Mouse (Mus musculus): ENCODE measurements around the gene Tdrd9.
A peak's percentile ranks its signal among the peaks of the same experiment; 100 is the strongest.
"Not testable (repeated sequence)": the region's sequence is repeated elsewhere in the genome, so short reads cannot be mapped to it uniquely, and the experiment has no call there.

Tdrd9 gene

DNA sequence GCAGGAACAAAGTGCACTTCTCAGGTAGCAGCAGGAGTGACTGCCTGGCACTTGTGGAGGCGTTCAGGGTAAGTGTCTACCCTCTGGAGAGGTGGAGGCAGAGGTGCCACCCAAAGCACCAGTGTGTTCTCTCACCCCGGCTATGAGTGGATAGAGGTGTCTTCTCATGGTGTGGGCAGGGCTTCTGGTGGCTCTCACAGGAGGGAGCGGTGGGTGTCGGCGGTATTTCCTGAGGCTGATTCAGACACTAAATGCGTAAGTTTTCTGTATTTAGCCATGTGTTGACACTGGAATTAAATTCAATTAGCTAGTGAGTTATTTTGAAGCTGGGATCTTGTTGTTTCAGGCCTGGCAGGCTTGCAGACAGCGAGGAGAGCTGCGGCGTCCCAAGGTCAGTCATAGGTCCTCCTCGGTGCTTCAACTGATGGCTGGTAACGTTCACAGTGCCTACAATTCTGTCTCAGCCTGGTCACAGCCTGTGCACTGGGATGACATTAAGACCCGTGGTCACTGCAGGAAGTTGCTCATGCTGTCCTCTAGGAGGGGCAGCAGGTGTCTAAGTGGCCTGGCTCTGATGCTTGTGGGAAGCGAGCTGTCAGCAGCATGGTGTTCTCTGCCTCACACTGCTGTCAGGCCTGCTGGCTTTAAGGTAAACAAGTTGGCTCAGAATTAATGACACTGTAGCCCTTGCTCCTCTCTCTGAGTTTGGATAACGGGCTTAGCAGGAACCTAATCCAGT, 54.7 kb downstream of the Tdrd9 start:
- DNase-seq (ENCODE audit: low read depth, low spot score) = no peak

DNA sequence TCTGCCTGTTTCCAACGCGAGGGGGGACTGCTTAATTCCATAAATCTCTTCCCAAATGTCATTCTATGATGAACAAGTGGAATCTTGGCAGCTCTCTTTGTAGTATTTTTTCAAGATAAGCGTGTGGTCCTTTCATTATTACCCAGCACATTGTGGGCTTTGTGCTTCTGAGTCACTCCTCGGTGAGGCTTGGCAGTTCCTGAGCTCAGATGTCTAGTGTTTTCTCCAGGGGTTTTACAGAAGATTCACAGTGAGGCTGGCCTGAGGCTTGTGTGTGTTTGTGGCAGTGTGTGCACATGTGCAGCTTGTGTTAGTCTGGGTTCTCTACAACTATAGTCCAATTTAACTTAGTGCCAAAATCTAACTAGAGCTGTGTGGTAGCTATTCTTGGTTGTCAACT, 56.0 kb downstream of the Tdrd9 start:
- DNase-seq (ENCODE audit: low read depth, low spot score) = no peak

DNA sequence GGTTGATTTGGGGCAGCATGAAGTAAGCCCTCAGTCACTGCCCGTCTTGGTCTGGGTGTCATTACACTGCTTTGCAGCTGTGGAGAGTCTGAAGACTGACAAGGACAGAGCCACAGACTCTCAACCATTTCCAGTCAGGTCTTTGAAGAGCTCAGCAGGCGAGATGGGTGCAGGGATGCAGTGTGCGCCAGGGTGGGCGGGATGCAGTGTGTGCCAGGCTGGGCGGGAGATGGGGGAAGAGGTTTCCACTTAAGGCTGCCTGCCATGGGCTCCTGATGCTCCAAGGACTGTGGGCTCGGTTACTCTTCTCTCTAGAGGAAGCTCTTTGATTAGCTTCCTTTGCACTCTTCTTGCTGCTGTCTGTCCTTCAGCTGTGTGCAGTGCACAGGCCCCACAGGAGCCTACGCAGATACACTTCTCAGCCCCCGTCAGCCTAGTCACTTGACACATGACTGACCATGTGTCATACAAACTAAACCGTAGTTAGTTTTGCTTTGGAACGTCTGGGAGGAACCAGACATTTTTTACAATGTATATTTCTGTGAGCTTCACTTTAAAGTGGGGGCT, 62.1 kb downstream of the Tdrd9 start:
- DNase-seq (ENCODE audit: low read depth, low spot score) = no peak

DNA sequence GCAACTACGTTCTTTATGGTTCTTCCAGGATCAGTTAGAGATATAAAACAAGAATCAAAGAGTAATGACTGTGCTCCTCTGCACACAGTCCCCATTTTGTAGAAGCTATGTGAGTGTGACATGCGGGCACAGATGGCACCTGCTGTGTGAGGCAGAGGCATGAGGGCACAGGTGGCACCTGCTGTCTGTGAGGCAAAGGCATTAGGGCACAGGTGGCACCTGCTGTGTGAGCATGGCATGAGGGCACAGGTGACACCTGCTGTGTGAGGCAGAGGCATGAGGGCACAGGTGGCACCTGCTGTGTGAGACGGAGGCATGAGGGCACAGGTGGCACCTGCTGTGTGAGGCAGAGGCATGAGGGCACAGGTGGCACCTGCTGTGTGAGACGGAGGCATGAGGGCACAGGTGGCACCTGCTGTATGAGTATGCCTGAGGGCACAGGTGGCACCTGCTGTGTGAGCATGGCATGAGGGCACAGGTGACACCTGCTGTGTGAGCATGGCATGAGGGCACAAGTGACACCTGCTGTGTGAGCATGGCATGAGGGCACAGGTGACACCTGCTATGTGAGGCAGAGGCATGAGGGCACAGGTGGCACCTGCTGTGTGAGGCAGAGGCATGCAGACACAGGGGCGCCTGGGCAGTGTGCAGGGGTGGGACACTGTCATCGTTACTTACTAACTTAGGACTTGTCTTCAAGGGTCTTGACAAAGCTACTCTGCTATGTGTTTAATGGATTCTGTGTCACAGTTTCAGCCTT, 64.2 kb downstream of the Tdrd9 start:
- DNase-seq (ENCODE audit: low read depth, low spot score) = not testable (repeated sequence)

DNA sequence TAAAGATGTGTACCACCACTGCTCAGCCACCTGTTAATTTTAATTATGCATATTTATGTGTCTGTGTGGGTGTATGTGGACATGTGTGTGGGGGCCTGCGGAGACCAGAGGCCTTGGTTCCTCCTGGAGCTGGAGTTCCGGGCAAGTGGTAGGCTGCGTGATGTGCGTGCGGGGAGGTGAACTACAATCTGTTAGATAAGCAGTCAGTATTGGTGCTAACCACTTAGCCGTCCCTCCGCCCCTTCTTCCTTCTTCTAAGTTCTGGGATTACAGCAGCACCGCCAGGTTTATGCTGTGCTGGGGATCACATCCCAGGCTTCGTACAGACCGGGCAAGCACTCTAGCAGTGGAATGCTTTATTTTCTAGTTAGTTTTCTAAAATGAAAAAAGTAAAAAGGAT, 67.1 kb downstream of the Tdrd9 start:
- no peak for DNase-seq (ENCODE audit: low read depth, low spot score)

DNA sequence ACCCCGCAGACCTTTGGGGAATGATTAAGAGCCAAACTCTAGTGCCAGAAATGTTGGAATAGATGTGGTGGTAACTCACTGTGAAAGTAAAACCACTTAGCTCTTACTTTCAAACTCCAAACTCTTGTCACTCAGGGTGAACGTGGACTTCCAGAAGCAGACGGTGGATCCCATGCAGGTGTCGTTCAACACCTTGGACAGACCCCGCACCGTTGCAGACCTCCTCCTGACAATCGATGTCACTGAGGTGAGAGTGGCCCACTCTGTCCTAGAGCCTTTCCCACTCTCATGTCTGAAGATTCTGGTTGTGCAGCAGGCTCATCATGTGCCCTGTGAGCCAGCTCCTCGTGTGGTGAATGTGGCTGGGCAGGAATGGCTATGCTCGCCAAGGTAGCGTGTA, 67.8 kb downstream of the Tdrd9 start:
- DNase-seq (ENCODE audit: low read depth, low spot score) = no peak

DNA sequence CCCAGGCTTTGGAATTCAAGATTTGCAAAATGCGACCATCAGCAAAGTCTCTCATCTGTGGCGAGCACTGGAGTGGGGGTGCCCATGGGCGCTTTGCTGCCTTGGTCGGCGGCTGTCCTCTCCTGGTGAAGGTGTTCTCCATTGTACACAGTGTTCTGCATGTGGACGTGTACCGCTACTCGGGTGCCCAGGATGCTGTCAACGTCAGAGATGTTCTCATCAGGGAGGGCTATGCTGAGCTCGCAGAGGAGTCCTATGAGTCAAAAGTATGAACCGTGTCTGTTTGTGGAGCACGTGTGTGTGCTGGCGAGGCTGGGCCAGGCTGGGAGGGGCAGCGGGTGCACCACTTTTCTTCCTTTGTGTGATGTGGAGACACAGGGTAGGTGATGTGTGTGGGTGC, 71.3 kb downstream of the Tdrd9 start:
- DNase-seq (ENCODE audit: low read depth, low spot score) = no peak

DNA sequence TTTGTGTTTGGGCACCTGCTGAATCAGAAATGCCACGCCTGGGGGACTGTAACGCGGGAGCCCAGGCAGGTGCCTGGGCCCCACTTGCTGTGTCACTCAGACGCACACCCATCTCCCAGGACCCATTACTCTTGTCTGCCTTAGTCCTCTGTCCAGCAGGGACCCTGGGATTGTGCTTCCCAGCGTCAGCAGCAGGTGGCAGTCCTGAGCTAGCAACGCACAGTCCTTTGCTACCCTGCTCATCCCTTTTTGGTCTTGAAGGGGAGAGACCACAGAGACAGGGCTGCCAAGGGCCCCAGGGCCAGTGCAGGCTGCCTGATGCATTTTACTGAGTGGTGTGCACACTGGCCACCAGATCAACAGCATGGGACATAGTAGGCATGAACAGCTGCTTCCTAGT, 106.3 kb downstream of the Tdrd9 start:
- DNase-seq (ENCODE audit: low read depth, low spot score) = peak; percentile 49

DNA sequence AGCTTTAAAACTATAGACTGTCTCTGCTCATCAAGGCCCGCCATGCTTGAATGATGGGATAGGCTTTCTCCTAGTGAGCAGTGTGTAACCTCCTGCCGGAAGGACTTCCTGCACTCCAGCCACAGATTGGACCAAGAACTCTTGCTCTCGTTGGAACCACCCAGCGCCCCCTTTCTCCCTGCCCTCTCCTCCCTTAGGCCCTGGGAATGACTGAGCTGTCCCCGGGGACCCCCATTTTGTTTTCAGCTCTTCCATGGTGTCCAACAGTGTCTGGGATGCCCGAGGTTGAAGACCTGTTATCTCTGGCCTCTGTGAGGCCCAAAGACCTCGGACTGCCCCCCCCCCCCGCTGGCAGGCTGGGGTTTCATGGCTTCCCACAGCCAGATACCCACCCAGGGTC, 108.6 kb downstream of the Tdrd9 start:
- DNase-seq (ENCODE audit: low read depth, low spot score) = no peak

DNA sequence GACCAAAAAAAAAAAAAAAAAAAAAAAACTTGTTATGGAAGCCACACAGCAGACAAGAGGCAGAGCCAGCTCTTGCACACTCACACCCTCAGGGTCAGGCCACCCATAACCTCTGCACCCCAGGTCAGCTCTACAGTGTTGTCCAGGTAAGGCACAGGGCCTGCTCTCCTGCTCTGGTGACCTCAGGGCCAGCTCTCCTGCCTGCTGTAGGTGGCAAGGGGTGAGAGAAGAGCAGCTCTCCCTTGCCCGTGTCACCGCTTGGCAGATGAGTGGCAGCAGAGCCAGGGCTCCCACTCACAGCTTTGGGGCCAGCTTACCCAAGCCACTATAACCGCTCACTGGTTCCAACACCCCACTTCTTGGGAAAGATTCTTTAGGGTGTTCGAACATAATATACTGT, 109.6 kb downstream of the Tdrd9 start:
- no peak for DNase-seq (ENCODE audit: low read depth, low spot score)

DNA sequence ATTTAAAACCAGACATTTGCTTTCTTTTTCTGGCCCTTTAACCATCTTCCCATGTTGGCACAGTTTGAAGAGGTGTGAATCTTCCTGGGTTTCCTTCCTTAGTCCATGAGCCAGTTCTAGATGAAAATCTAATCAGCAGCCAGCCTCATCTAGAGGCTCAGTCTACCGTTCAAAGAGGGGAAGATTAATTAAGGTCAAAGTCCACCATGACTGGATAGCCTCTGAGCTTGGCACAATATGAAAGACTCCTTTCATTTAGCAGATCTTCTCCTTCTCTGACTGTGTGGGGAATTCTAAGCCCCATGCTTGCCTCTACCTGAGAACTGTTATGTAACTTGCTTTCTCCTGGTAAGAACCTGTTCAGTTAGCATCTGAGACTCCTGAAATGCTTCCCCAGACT, 110.9 kb downstream of the Tdrd9 start:
- DNase-seq (ENCODE audit: low read depth, low spot score) = no peak

DNA sequence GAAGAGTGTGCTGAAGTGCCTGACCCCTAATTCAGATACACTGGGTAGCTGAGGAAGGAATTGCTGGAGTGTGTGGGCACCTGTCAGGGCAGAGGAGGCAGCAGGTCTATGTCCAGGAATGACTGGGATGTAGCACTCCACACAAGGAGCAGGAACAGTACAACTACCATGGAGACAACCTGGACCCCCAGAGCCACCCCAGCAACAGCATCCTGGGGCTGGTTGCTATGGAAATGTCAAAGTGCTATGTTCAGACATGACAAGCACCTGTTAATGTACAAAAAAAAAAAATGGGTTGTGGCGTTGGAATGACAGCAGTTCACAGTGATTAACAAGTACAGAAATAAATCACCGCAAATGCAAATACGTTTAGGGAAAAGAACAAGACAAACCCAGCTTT, 114.9 kb downstream of the Tdrd9 start:
- no peak for DNase-seq (ENCODE audit: low read depth, low spot score)

DNA sequence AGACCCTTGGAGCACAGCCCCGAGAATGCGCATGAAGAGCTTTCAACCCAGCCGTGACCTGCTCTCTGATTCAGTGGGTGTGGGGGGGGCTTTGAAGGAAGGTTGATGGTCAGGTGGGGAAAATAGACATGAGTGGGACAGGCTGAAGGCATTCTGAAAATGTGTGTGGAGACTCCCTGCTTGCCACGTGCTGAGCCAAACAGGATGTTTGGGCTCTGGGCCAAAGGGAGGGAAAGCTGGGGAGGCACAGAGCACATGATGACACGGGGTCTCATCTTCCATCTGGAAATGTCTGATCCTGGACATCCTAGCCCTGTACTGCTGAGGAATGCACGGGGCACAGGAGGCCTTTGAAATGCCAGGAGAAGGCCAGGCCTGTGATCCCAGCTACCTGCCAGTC, 115.4 kb downstream of the Tdrd9 start:
- DNase-seq (ENCODE audit: low read depth, low spot score) = no peak

DNA sequence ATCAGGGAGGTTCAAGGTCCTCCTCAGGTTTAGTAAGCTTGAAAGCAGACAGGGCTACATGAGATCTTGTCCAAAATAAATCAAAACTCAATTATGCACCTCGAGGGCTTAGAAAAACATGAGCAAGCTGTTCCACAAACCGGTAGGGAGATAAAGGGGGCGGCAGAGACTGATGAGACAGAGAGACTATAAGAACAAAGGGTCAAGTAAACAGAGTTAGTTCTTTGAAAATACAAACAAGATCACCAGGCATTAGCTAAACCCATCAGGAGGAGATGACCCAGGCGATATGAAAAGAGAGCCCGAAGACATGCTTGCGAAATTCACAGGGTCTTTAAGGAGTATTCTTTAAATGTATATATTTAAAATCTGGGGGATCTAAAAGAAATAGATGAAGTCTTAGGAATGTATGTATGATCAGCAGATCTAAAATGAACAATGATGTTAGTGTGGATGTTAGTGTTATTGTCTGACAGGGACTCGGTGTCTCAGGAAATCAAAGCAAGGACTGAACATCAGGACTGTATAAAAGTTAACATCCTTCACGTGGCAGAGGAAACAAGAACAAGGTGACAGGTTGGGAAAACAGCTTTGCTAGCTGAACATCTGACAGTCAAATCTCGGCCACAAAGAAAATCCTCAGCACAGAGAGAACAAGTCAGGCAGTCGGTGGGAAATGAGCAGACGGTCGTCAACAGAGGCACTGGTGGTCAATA, 117.4 kb downstream of the Tdrd9 start:
- no peak for DNase-seq (ENCODE audit: low read depth, low spot score)

DNA sequence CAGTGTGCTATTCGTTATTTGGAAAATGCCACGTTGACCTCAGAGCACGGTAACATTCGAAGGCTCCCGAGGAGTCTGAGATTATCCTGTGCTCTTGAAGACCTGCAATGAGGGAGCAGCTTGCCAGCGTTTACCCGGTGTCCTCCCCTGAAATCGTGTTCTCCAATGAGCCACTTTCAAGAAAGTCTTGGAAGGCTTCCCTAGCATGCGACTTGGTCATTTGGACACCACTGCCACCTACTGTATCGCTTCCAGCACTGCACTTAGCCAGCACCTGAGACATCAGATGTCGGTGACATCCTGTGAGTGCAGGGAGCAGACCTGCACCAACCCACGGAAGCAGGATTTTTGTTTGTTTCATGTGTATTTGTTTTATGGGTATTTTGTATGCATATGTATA, 119.7 kb downstream of the Tdrd9 start:
- DNase-seq (ENCODE audit: low read depth, low spot score) = peak; percentile 58

DNA sequence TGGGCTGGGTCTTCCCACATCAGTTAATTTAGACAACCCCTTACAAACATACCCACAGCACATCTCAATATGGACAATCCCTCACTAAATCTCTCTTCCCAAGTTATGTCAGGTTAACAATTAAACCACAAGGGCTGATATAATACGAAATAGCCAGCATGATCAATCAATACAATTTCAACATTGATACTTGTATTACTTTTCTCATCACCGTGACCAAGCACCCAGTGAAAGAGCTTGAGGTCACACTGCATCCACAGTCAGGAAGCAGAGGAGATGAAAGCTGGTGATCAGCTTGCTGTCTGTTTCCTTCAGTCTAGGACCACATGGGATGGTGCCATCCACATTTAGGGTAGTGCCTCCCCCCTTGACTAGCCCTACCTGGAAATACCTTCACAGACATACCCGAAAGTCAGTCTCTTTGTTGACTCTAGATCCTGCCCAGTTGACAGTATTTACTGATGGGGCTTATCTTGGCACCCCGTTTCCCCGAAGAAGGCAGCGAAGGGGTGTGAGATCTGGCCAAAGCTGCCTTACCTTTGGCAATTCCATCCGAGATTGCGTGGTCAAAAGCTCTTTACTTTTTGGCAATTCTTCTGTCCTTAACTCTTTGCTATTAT, 123.0 kb downstream of the Tdrd9 start:
- DNase-seq (ENCODE audit: low read depth, low spot score) = no peak

DNA sequence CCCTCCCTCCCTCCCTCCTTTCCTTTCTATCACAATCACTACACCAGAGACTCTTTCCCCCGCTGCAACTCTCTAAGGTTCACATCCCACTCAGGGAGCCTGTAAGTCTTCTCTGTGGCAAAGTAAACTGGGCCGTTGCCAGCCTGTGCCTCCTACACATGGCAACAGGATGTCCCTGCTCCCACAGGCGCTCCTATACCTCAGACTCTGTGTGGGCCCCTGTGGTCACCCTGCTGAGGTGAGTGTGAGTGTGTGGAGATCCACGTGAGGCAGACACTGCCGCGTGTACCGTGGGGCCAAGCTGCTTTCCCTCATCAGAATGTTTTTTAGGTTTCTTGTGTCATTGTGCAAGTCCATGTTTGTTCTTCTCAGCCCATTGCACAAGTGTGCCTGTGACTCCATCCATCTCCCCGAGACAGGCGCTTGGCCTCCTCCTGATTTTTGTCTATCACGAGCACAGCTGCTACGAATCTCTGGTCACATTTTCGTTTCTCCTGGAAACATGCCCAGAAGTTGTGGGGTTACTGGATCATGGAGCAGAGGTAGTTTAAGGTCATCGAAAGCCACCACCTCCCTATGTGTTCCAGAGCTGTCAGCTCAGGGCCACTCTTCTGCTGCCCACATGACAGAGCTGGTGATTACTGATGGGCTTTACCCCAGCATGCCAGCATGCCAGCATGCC, 124.8 kb downstream of the Tdrd9 start:
- no peak for DNase-seq (ENCODE audit: low read depth, low spot score)

DNA sequence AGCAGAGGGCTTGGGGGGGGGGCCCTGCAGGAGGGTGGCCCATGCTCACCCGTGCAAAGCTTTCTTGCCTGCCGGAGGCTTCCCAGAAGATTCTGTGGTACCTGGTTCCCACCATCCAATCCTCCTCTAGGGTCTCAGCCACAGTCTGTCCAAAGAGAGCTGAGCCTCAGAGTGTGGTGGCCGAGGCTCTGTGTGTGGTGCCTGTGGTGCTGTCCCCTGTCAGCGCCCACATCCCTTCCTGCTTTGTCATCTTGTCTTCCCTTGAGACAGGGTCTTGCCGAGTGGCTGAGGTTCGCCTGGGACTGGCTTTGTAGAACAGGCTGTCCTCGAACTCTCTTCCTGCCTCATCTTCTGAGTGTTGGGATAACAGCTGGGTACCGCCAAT, 125.4 kb downstream of the Tdrd9 start:
- no peak for DNase-seq (ENCODE audit: low read depth, low spot score)

DNA sequence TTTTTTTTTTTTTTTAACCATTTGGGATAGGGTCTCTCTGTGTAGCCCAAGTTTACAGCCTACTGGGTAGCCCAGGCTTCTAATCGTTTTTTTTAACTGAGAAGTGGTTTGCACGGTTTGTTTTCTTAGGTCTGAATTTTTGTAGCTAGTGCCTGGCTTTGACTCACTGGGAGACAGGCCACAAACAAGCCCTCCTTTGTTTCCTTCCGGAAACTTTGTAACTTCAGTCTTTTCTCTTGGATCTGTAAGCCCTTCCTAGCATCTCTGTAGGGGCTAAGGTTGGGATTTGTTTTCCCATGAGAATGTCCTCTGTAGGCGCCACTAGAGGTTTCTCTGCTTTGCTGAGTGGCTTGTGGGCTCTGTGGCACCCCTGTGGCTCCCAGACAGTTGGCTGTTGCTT, 128.7 kb downstream of the Tdrd9 start:
- DNase-seq (ENCODE audit: low read depth, low spot score) = no peak

DNA sequence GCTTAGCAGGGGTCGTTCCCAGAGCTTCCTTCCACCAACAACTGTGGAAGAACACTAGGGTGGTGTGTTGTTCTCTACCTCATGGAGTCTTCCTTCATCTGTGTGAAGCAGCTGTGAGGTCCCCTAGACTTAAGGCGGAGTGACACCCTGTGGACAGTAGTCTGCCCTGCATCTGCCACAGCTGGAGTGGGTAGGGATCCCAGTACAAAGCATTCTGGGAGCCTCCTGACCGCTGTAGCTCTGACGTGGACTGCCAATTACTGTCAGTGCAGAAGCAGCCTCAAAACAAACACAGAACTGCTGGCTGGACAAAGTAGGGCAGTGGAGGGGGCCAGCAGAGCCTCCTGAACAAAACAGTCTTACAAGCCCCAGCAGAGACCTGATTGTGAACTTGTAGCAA, 129.7 kb downstream of the Tdrd9 start:
- no peak for DNase-seq (ENCODE audit: low read depth, low spot score)

DNA sequence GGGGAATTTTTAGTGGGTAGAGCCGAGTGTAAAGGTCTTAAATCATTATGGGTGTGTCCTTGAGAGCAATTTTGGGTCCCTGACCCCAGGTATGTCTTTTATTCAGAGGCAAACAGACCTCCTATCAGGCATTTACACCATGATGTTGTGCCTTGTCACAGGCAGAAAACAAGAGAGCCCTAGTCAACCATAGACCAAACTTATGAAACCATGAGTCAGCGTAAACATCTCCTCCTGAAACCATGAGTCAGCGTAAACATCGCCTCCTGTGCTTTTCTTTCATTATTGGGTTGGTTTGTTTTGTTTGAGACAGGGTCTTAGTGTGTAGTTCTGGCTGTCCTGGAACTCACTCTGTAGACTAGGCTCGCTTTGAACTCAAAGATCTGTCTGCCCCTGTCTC, 131.8 kb downstream of the Tdrd9 start:
- DNase-seq (ENCODE audit: low read depth, low spot score) = no peak
